Mouse (Mus musculus) midbrain, embryonic 13.5 days (tissue): ENCODE measurements around the gene Ddb1. TPM values are rescaled to one million over a fixed set of nuclear protein-coding genes. Genes with fewer than 3 reads are reported as not detected.
A peak's percentile ranks its signal among the peaks of the same experiment; 100 is the strongest.

Source experiments
- ATAC-seq: fragments of 200-750 bp; cut with Nextera tagmentation; 2 replicates; pipeline ENCODE4 v1.8.0; 2017; ENCODE audit warnings: mild to moderate bottlenecking, moderate TSS enrichment, moderate library complexity
- H3K27ac ChIP-seq: fragments of 300-500 bp; sonication (generic); 2 replicates; pipeline ENCODE4 v1.5.1; 2015; ENCODE audit warnings: inconsistent platforms, mild to moderate bottlenecking, moderate library complexity
- H3K27me3 ChIP-seq: fragments of 300-500 bp; sonication (generic); 2 replicates; pipeline ENCODE4 v1.6.1; 2015; ENCODE audit warnings: mild to moderate bottlenecking, inconsistent platforms
- H3K36me3 ChIP-seq: fragments of 300-500 bp; sonication (generic); 2 replicates; pipeline ENCODE4 v1.6.1; 2015; ENCODE audit warnings: mild to moderate bottlenecking, inconsistent platforms
- H3K4me1 ChIP-seq: fragments of 300-500 bp; sonication (generic); replicated peaks from 2 replicates; pipeline ENCODE4 v1.6.1; 2015; ENCODE audit warnings: inconsistent platforms
- H3K4me2 ChIP-seq: fragments of 300-500 bp; sonication (generic); replicated peaks from 2 replicates; pipeline ENCODE4 v1.6.1; 2015; ENCODE audit warnings: moderate library complexity, mild to moderate bottlenecking, inconsistent platforms
- H3K4me3 ChIP-seq: fragments of 300-500 bp; sonication (generic); replicated peaks from 2 replicates; pipeline ENCODE4 v1.5.1; 2015; ENCODE audit warnings: mild to moderate bottlenecking, inconsistent platforms
- H3K9ac ChIP-seq: fragments of 300-500 bp; sonication (generic); replicated peaks from 2 replicates; pipeline ENCODE4 v1.6.1; 2015; ENCODE audit warnings: mild to moderate bottlenecking, inconsistent platforms
- H3K9me3 ChIP-seq: fragments of 300-500 bp; sonication (generic); 2 replicates; pipeline ENCODE4 v1.6.1; 2016; ENCODE audit warnings: mild to moderate bottlenecking, inconsistent platforms
- WGBS: fragments of 180-500 bp; shearing (Covaris S2); methylation state at CpG from one replicate; pipeline ENCODE4 v1.1.7; 2015; 5-methylcytosine and 5-hydroxymethylcytosine counted together
- polyA plus RNA-seq: library from polyadenylated mRNA; unstranded; fragments of >200 nt; fragmentation: Nextera tagmentation; extraction: Ambion mirVana; gene quantifications from 2 replicates; pipeline ENCODE4 v1.2.1, GENCODE M21; 2015

The Ddb1 gene
- polyA plus RNA-seq, 1 experiment from 2014 or later: 311 TPM

DNA sequence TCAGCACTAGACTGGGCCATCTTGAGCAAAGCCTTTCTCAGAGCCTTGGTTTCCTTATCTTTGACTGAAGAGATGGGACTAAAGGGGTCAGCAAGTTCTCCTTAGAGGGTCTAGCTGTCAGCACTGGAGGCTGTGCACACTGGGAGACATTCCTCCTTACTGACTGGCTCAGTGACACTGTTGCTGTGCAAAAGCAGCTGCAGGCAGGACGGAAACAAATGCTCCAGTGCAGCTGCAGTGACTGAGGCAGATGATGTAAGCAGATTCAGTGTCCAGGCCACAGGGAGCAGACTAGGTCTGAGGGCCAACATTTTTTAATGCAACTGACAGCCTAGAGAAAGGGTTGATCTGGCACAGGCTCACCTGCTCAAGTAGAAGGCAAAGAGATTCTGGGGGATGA, 68.1 kb downstream of the Ddb1 start:
- ATAC-seq: no peak
- Histone ChIP-seq H3K9me3 (no peaks in the 10 kb centered on the region), H3K4me2 (no peak overlapping the region), H3K27ac (no peak overlapping the region), H3K4me3 (no peak overlapping the region), H3K4me1 (no peaks in the 10 kb centered on the region), H3K9ac (0 out of 2 replicates have a peak overlapping the region, but pooled peaks have one; percentile 11), H3K36me3 (no peaks in the 10 kb centered on the region), H3K27me3 (no peaks in the 10 kb centered on the region)
- 33% methylated on average over 1 of the region's 1 CpGs for WGBS

DNA sequence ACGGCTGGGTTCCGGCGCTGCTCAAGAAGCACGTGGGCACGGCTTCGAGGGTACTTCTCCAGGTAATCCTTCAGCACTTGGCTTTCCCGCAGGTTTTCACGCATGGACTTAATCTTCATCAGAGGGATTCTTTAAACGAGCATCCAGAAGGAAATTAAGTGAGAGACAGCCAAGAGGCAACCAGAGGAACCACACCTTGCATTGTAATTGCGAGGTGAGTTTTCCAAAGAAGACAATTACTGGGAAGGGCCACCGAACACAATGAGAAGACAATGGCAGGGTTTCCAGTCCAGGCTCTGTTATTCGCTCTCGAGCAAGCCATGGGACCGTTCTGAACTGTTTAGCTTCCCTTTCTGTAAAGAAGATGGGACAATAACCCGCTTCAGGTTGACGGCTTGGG, 71.5 kb downstream of the Ddb1 start:
- Histone ChIP-seq H3K9me3 (no peaks in the 10 kb centered on the region), H3K27me3 (no peaks in the 10 kb centered on the region), H3K4me1 (no peaks in the 10 kb centered on the region), H3K36me3 (no peaks in the 10 kb centered on the region), H3K4me2 (no peak overlapping the region), H3K27ac (no peak overlapping the region), H3K4me3 (no peak overlapping the region), H3K9ac (no peak overlapping the region)
- no peak for ATAC-seq
- WGBS: 84% methylated on average over 16 of the region's 16 CpGs

DNA sequence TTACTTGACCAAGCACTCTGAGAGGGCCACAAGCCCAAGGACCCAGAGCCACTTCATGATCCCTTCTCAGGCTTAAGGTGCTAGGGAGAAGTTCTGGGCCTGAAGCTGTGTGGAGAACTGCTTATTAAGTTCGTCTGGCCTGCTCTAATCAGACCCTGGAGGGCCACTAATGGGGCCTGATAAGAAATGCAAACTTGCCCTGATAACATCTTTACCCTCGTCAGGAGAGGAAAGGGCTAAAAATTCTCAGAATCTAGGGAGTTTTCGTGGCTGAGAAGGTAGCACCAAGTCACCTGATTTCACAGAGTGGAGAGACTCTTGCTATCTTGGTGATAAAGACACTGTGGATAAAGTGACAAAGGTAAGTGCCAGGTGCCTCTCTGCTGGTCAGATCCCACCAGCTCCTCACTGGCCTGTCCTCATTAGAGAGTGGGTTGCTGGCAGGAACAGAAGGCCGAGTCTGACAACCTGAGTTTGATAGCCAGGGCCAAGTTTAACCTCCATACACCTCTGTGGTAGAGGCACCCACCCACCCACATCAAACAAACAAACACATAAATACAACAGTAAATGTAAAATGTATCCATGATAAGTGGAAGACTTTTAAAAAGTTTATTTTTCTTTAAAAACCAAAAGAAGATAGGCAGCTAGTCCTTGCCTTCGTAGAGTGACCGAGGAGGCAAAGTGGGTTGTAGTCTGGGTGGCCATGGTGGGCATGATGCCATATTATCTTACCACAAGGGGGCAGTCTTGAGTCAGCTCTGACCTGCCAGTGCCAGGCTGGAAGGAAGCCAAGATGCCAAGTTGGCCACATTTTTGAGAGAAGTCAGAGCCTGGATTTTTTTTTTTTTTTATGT, 73.0 kb downstream of the Ddb1 start, which contains the start of gene Pga5:
Gene Pga5 (minus strand): TSS at position 157 of the 857 bp plus-strand sequence.
- no peaks in the 10 kb centered on the region for H3K9me3 ChIP-seq
- WGBS: 47% methylated on average over 6 of the region's 6 CpGs
- ATAC-seq: peak; percentile 73
- H3K27ac ChIP-seq: no peak within 1 kb of the TSS
- no peaks in the 10 kb centered on the region for H3K4me1 ChIP-seq
- H3K9ac ChIP-seq: no peak within 1 kb of the TSS
- H3K36me3 ChIP-seq: no peaks in the 10 kb centered on the region
- no peak within 1 kb of the TSS for H3K4me2 ChIP-seq
- no peak within 1 kb of the TSS for H3K4me3 ChIP-seq
- no peaks in the 10 kb centered on the region for H3K27me3 ChIP-seq

DNA sequence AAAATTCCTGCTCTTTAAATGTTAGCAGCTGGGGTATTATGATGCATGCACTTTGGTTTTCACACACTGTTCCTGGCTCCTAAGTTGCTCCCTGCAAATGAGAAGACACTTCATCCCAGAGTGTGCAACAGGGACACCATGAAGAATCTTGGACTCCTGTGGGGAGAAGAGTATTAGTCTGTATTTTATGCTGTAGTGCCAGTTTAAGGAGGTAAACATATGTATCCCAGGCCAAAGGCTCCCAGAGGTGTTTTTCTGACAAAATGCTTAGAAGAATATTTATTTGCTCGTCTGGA, 73.6 kb downstream of the Ddb1 start:
- Histone ChIP-seq H3K27ac (no peak overlapping the region), H3K4me1 (no peaks in the 10 kb centered on the region), H3K36me3 (no peaks in the 10 kb centered on the region), H3K4me2 (no peak overlapping the region), H3K9me3 (no peaks in the 10 kb centered on the region), H3K27me3 (no peaks in the 10 kb centered on the region), H3K4me3 (no peak overlapping the region), H3K9ac (no peak overlapping the region)
- 0 out of 2 replicates have a peak, but pooled peaks have one; percentile 51 for ATAC-seq
- 77% methylated on average over 1 of the region's 1 CpGs for WGBS

Other genes with a start within 250 kb of the Ddb1 start
- gene Syt7, start 216.2 kb upstream of the Ddb1 start, polyA plus RNA-seq: 8.2 and 8.8 TPM in 2 replicates
- 0.71 and 0.76 TPM in 2 replicates for gene Lrrc10b, start 147.9 kb upstream of the Ddb1 start, polyA plus RNA-seq
- gene Ppp1r32, start 122.4 kb upstream of the Ddb1 start, polyA plus RNA-seq: 1.0 and 1.6 TPM in 2 replicates
- gene Cpsf7, start 80.1 kb upstream of the Ddb1 start, polyA plus RNA-seq: 56.9 and 57.8 TPM in 2 replicates
- gene Sdhaf2, start 79.2 kb upstream of the Ddb1 start, polyA plus RNA-seq: 63.3 and 63.5 TPM in 2 replicates
- gene Tmem216, start 49.1 kb upstream of the Ddb1 start, polyA plus RNA-seq: 56.1 and 58.6 TPM in 2 replicates
- gene Cyb561a3, start 28.2 kb upstream of the Ddb1 start, polyA plus RNA-seq: 17.1 and 18.8 TPM in 2 replicates
- 51.3 and 52.2 TPM in 2 replicates for gene Tmem138, start 28.0 kb upstream of the Ddb1 start, polyA plus RNA-seq
- 23.5 and 25.9 TPM in 2 replicates for gene Tkfc, start 327 bp downstream of the Ddb1 start, polyA plus RNA-seq
- 0.39 and 0.61 TPM in 2 replicates for gene Vwce, start 28.9 kb downstream of the Ddb1 start, polyA plus RNA-seq
- not detected in 2 replicates for gene Pga5, start 72.7 kb downstream of the Ddb1 start, polyA plus RNA-seq
- 33.1 and 35.5 TPM in 2 replicates for gene Vps37c, start 83.4 kb downstream of the Ddb1 start, polyA plus RNA-seq
- gene Cd5, start 133.7 kb downstream of the Ddb1 start, polyA plus RNA-seq: 0.24 TPM in 2 replicates
- not detected in 2 replicates for gene Cd6, start 224.7 kb downstream of the Ddb1 start, polyA plus RNA-seq
- gene Slc15a3, start 234.4 kb downstream of the Ddb1 start, polyA plus RNA-seq: 0.28 and 0.59 TPM in 2 replicates